Mouse (Mus musculus): ENCODE data around the gene Hrh2. TPM values are rescaled to one million over a fixed set of nuclear protein-coding genes. Genes with fewer than 3 reads are reported as not detected.

Gene Hrh2
- polyA plus RNA-seq, 2 experiments = 0.10 to 0.11 TPM

DNA sequence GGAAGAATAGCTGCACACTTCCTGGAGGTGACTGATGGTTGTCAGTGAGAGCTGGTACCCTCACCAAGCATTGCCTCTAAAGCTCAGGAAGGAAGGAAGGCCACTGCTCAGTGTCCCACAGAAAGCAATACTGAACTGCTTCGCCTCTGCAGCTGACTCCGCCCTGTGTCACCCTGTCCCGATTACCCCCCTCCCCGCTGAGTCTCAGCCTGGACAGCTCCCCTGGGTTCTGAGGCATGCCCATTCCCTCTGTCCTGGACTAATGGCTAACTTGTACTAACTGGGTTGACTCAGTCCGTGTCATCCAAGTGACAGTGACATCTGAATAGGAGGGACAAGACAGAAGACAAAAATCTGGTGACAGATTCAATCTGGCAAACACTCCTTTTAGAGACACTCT is 1.7 kb downstream of the Hrh2 start:
- WGBS (ENCODE audit: insufficient replicate concordance) = 31% methylated on average over 5 of the region's 5 CpGs
- no peaks in the 10 kb centered on the region; the same call in none of the 2 replicates for H3K27me3 ChIP-seq (ENCODE audit: control insufficient read depth, insufficient read depth, low read length)
- no peak overlapping the region for H3K4me3 ChIP-seq (ENCODE audit: insufficient read depth in 1 of 2, low read depth in 2 of 2, low read length in 2 of 2)
- no peak overlapping the region for H3K27ac ChIP-seq
- no peaks in the 10 kb centered on the region for H3K36me3 ChIP-seq (replicated peaks; ENCODE audit: control insufficient read depth, insufficient read depth, low read depth)
- DNase-seq (ENCODE audit: low read depth in 3 of 3, low spot score in 3 of 3) (no peak), ATAC-seq (ENCODE audit: insufficient read depth) (no peak)
- TF ChIP-seq CTCF (IDR thresholded peaks at IDR 0.05; ENCODE audit: low read depth) = no peak
- no peak for TF ChIP-seq EP300 (IDR thresholded peaks at IDR 0.05; ENCODE audit: low read depth)
- H3K9me3 ChIP-seq (ENCODE audit: control insufficient read depth, low read length) = no peaks in the 10 kb centered on the region
- H3K4me1 ChIP-seq (replicated peaks; ENCODE audit: control insufficient read depth in 2 of 2, insufficient read depth in 2 of 2, low read length in 1 of 2) = no peaks in the 10 kb centered on the region
- no peak overlapping the region for H3K4me2 ChIP-seq (ENCODE audit: low read depth)
- no peak overlapping the region for H3K9ac ChIP-seq (replicated peaks)

DNA sequence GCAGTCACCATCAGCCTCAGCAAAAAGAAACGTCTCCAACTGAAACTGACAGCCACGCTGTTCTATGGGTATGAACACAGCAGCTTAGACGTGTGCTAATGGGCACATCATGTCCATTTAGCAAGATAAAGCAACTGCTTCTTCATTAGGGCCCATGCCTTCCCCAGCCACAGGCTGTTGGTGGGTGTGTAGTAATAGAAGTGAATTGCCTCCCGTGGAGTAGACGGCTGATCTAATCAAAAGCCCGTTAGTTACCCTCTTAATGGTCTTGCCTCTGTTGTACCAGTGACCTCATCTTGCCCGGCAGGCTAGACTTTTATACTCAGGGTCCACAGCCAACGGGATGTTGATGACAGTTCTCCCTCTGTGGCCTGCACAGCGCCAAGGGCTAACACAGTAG is 7.1 kb downstream of the Hrh2 start:
- H3K36me3 ChIP-seq (replicated peaks; ENCODE audit: control insufficient read depth, insufficient read depth, low read depth) = no peaks in the 10 kb centered on the region
- no peak overlapping the region for H3K4me2 ChIP-seq (ENCODE audit: low read depth)
- H3K9ac ChIP-seq (replicated peaks) = no peak overlapping the region
- H3K27ac ChIP-seq = no peak overlapping the region
- H3K27me3 ChIP-seq (ENCODE audit: control insufficient read depth, insufficient read depth, low read length) = no peaks in the 10 kb centered on the region
- WGBS (ENCODE audit: insufficient replicate concordance) = 64% methylated on average over 9 of the region's 9 CpGs
- no peaks in the 10 kb centered on the region for H3K9me3 ChIP-seq (ENCODE audit: control insufficient read depth, low read length)
- no peak for DNase-seq (ENCODE audit: low read depth in 3 of 3, low spot score in 3 of 3)
- no peak overlapping the region for H3K4me3 ChIP-seq (ENCODE audit: insufficient read depth in 1 of 2, low read depth in 2 of 2, low read length in 2 of 2)
- TF ChIP-seq EP300 (IDR thresholded peaks at IDR 0.05; ENCODE audit: low read depth) (no peak), CTCF (IDR thresholded peaks at IDR 0.05; ENCODE audit: low read depth) (no peak)
- ATAC-seq (ENCODE audit: insufficient read depth) = no peak
- no peaks in the 10 kb centered on the region for H3K4me1 ChIP-seq (replicated peaks; ENCODE audit: control insufficient read depth in 2 of 2, insufficient read depth in 2 of 2, low read length in 1 of 2)

DNA sequence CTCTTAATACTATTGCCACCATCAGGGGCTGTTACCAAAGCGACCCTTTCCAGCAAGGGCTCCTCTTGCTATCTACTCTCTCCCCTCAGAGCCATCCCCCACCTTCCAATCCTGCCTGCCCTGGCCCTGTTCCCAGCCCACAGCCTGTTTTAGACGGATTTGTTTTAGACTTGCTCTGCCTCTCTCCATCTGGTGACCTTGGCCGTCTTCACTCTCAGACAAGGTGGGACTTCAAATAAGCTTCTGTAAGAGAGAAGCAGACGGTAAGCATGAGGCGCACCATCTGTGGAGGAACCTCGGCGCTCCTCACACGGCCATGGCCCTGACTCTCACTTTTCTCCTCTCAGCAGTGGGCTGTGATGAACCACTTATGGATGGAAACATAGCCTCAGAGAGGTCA is 10.5 kb downstream of the Hrh2 start:
- WGBS (ENCODE audit: insufficient replicate concordance) = 77% methylated on average over 8 of the region's 8 CpGs
- Histone ChIP-seq H3K9ac (replicated peaks) (no peak overlapping the region), H3K27me3 (ENCODE audit: control insufficient read depth, insufficient read depth, low read length) (no peaks in the 10 kb centered on the region), H3K4me1 (replicated peaks; ENCODE audit: control insufficient read depth in 2 of 2, insufficient read depth in 2 of 2, low read length in 1 of 2) (no peaks in the 10 kb centered on the region; a peak in 1 of 4 replicates), H3K4me2 (ENCODE audit: low read depth) (no peak overlapping the region), H3K9me3 (ENCODE audit: control insufficient read depth, low read length) (no peaks in the 10 kb centered on the region), H3K27ac (no peak overlapping the region), H3K4me3 (ENCODE audit: insufficient read depth in 1 of 2, low read depth in 2 of 2, low read length in 2 of 2) (no peak overlapping the region), H3K36me3 (replicated peaks; ENCODE audit: control insufficient read depth, insufficient read depth, low read depth) (no peaks in the 10 kb centered on the region)
- ATAC-seq (ENCODE audit: insufficient read depth) (no peak), DNase-seq (ENCODE audit: low read depth in 3 of 3, low spot score in 3 of 3) (no peak)
- TF ChIP-seq EP300 (IDR thresholded peaks at IDR 0.05; ENCODE audit: low read depth) = no peak
- no peak for TF ChIP-seq CTCF (IDR thresholded peaks at IDR 0.05; ENCODE audit: low read depth)

DNA sequence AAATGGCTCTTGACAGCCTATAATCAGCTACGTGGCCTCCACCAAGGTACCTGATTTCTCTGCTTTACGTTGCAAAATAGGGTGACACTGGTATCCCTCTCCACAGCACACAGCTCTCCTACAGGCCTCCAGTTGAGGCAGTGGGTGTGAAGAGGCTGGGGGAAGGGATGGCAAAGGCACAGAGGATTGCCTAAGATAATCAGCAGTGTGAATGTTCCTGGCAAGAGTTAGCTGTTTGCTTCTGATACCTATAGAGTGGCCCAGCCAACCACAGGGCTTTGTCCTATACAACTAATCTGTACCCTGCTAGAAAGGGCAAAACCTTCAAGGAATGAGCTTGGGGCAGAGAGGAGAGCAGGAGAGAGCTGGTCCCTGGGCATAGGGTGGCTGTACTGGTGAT is 11.5 kb downstream of the Hrh2 start:
- Histone ChIP-seq H3K27ac (no peak overlapping the region), H3K36me3 (replicated peaks; ENCODE audit: control insufficient read depth, insufficient read depth, low read depth) (no peaks in the 10 kb centered on the region), H3K4me2 (ENCODE audit: low read depth) (no peak overlapping the region), H3K27me3 (ENCODE audit: control insufficient read depth, insufficient read depth, low read length) (no peaks in the 10 kb centered on the region), H3K9me3 (ENCODE audit: control insufficient read depth, low read length) (no peaks in the 10 kb centered on the region), H3K9ac (replicated peaks) (no peak overlapping the region), H3K4me3 (ENCODE audit: insufficient read depth in 1 of 2, low read depth in 2 of 2, low read length in 2 of 2) (no peak overlapping the region), H3K4me1 (replicated peaks; ENCODE audit: control insufficient read depth in 2 of 2, insufficient read depth in 2 of 2, low read length in 1 of 2) (no peaks in the 10 kb centered on the region; a peak in 1 of 4 replicates)
- DNase-seq (ENCODE audit: low read depth in 3 of 3, low spot score in 3 of 3) (no peak), ATAC-seq (ENCODE audit: insufficient read depth) (no peak)
- TF ChIP-seq CTCF (IDR thresholded peaks at IDR 0.05; ENCODE audit: low read depth) (no peak), EP300 (IDR thresholded peaks at IDR 0.05; ENCODE audit: low read depth) (no peak)
- 65% methylated on average over 2 of the region's 2 CpGs for WGBS (ENCODE audit: insufficient replicate concordance)

DNA sequence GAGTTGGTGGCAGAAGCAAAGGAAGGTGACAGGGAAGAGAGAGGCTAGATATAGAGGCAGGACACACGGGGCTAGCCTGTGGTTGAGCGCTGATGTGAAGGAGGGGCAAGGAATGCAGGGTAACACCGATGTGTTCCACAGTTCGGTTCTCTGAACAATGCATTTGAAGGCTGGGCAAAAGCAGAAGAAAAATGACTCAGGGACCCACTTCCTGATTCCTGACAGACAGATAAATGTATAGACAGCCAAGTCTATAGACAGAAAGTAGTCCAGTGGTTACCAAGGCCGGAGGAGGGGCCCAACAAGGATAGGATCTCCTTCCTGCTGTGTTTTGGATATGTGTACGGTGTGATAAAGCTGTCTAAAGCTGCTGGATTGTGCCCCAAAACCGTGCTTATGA is 13.3 kb downstream of the Hrh2 start:
- H3K9me3 ChIP-seq (ENCODE audit: control insufficient read depth, low read length) = no peaks in the 10 kb centered on the region
- no peaks in the 10 kb centered on the region for H3K27me3 ChIP-seq (ENCODE audit: control insufficient read depth, insufficient read depth, low read length)
- no peak overlapping the region for H3K4me3 ChIP-seq (ENCODE audit: insufficient read depth in 1 of 2, low read depth in 2 of 2, low read length in 2 of 2)
- WGBS (ENCODE audit: insufficient replicate concordance) = 18% methylated on average over 7 of the region's 7 CpGs
- no peaks in the 10 kb centered on the region; a peak in 1 of 4 replicates for H3K4me1 ChIP-seq (replicated peaks; ENCODE audit: control insufficient read depth in 2 of 2, insufficient read depth in 2 of 2, low read length in 1 of 2)
- H3K9ac ChIP-seq (replicated peaks) = no peak overlapping the region
- H3K36me3 ChIP-seq (replicated peaks; ENCODE audit: control insufficient read depth, insufficient read depth, low read depth) = no peaks in the 10 kb centered on the region
- DNase-seq (ENCODE audit: low read depth in 3 of 3, low spot score in 3 of 3) (peak in 1 of 3 experiments; percentile 4), ATAC-seq (ENCODE audit: insufficient read depth) (no peak)
- H3K27ac ChIP-seq = no peak overlapping the region
- TF ChIP-seq EP300 (IDR thresholded peaks at IDR 0.05; ENCODE audit: low read depth) = no peak
- H3K4me2 ChIP-seq (ENCODE audit: low read depth) = no peak overlapping the region
